Mouse (Mus musculus) fibroblast of lung, adult 2 months (primary cell): ENCODE measurements around the gene Arfgef2.
A peak's percentile ranks its signal among the peaks of the same experiment; 100 is the strongest.

Source experiments
- DNase-seq: peaks from one replicate; pipeline ENCODE4 v3.0.0-alpha.2; 2011; ENCODE audit warnings: low read depth

The Arfgef2 gene

GRCm38 (mm10) chr2:166806813-166807212 lies 1.4 kb downstream of the Arfgef2 start:
- peak; percentile 57 for DNase-seq

GRCm38 (mm10) chr2:166809499-166809898 lies 4.1 kb downstream of the Arfgef2 start:
- no peak for DNase-seq

- DNase-seq, result no peak
Measured at GRCm38 (mm10) chr2:166810821-166811220, 5.4 kb downstream of the Arfgef2 start.

GRCm38 (mm10) chr2:166818463-166819143 lies 13.2 kb downstream of the Arfgef2 start:
- no peak for DNase-seq

- DNase-seq, result no peak
Measured at GRCm38 (mm10) chr2:166819849-166820248, 14.5 kb downstream of the Arfgef2 start.

DNA sequence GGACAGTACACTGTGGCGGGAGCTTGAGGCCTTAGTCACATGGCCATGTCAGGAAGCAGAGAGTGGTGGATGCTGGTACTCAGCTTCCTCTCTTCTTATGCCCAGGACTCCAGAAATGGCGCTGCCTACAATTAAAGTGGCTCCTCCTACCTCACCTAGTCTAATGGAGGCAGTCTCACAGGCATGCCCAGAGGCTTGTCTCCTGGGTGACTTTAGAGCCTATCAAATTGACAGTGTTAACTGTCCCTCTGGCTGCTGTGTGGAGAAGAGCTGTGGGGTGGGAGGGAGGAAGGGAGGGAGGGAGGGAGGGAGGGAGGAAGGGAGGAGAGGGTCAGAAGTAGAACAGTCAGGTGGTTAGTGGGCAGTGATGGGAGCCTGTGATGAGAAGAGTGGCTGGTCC lies 15.5 kb downstream of the Arfgef2 start:
- DNase-seq, result no peak

- DNase-seq, result no peak
Measured at GRCm38 (mm10) chr2:166821406-166821805, 16.0 kb downstream of the Arfgef2 start.

DNA sequence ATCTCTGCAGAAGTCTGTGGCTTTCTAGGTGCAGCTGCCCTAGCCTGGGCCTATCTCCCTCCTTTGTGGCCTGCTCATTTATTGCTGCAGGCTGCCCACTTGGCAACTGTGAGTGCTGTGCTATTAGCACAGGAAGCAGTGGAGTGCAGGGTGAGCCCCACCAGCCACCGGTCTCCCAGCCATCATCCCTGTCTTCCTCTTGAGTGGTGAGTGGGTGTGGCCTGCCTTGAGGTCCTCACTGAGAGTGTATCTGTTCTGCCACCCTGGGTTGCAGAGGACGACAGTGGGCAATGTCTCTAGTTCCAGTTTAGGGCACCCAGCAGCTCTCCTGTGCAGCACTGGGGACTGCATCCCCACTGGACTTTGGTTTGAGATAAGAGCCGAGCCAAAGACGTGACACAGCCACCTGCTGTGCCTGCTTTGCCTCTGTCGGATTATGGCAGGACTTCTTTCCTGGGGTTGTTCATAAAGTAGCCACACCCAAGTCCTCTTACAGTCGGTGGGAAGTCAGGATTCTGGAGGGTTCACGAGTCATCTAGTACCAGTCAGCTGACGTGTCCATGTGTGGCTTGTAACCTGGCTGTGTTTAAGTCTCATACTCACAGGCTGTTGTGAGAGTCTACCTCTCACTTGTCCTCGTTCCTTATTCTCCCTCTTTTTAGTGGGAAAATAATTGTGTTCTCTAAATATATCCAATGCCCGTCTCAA lies 16.9 kb downstream of the Arfgef2 start:
- DNase-seq, result peak; percentile 22

- no peak for DNase-seq
Measured at GRCm38 (mm10) chr2:166822901-166823300, 17.5 kb downstream of the Arfgef2 start.

GRCm38 (mm10) chr2:166824386-166824785 lies 19.0 kb downstream of the Arfgef2 start:
- DNase-seq, result no peak

DNA sequence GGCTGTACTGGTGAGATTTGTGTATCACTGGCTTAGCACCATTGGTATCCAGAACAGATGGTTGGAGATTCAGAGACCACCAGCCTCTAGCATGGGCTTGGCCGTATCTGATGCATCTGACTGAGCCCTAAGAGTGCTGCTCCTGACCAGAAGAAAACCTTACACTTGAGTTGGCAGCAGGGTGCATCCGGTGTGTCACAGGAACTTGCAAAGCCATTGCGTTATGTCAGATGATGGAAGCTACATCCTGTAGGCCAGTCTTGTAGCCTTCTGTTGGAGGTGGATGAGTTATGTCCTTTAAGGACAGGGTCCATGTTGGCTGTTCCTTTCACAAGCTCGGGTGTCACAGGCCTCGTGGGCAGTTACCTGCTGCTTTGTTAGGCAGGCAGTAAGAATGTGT lies 19.6 kb downstream of the Arfgef2 start:
- no peak for DNase-seq

DNA sequence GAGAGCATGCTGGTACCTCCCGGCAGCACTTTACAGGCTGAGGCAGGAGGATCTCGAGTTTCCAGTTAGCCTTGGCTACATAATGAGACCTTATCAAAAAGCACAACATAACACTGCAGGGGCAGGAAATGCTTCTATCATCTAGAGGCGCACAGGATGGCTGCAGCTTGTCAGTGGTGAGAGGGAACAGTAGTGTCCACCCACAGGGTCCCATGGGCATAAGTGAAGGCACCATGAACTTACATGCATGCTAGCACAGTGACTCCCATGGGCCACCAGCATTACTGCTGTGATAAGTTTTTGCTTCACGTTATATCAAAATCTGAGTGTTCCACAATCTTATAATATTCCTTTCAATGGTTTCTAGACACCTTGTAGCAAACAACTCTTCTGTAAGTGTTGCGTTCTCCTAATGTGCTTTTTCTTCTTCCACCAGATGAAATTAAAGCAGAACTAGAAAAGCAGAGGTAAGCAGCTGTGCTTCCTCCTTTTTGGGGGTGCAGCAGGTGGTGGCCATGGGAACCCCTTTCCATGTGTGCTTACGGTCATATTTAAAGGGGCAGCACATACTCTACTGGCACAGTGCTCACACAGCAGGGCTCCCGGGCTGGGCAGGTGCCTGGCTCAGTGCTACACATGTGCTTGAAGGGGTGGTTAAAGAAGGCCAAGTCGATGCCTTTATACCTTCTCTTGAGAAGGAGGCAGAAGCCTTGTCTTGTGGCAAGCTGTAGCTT lies 21.3 kb downstream of the Arfgef2 start:
- DNase-seq, result no peak

GRCm38 (mm10) chr2:166828306-166828705 lies 22.9 kb downstream of the Arfgef2 start:
- DNase-seq, result no peak

- no peak for DNase-seq
Measured at GRCm38 (mm10) chr2:166830350-166830749, 25.0 kb downstream of the Arfgef2 start.

- DNase-seq, result no peak
Measured at GRCm38 (mm10) chr2:166834091-166834490, 28.7 kb downstream of the Arfgef2 start.

GRCm38 (mm10) chr2:166834796-166835195 lies 29.4 kb downstream of the Arfgef2 start:
- DNase-seq, result no peak

- no peak for DNase-seq
Measured at GRCm38 (mm10) chr2:166835581-166835980, 30.2 kb downstream of the Arfgef2 start.

GRCm38 (mm10) chr2:166841813-166842212 lies 36.4 kb downstream of the Arfgef2 start:
- DNase-seq, result no peak

- no peak for DNase-seq
Measured at GRCm38 (mm10) chr2:166850691-166851090, 45.3 kb downstream of the Arfgef2 start.

DNA sequence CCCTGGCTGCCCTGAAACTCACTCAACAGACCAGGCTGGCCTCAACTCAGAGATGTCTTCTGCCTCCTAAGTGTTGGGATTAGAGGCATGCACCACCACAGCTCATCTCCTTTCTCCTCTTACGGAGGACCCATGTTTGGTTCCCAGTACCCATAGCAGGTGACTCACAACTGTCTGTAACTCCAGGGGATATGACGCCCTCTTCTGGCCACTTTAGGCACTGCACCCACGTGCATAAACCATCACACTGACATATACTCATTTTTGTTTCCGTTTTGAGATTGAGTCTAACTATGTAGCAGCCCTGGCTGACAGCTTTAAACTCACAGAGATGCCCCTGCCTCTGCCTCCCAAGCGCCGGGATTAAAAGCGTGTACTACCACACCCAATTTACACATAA lies 46.9 kb downstream of the Arfgef2 start:
- no peak for DNase-seq

GRCm38 (mm10) chr2:166855771-166856170 lies 50.4 kb downstream of the Arfgef2 start:
- DNase-seq, result no peak

GRCm38 (mm10) chr2:166856366-166856765 lies 51.0 kb downstream of the Arfgef2 start:
- DNase-seq, result no peak

- peak; percentile 5 for DNase-seq
Measured at GRCm38 (mm10) chr2:166857118-166857517, 51.7 kb downstream of the Arfgef2 start.
